Mouse (Mus musculus) layer of hippocampus, adult 9-11 months (tissue): ENCODE data around the gene Bbs7.
"Not testable (repeated sequence)": the region's sequence is repeated elsewhere in the genome, so short reads cannot be mapped to it uniquely, and the experiment has no call there.

Experiments
- DNase-seq: peaks from one replicate; pipeline ENCODE4 v3.0.0; 2022

Gene Bbs7

DNA sequence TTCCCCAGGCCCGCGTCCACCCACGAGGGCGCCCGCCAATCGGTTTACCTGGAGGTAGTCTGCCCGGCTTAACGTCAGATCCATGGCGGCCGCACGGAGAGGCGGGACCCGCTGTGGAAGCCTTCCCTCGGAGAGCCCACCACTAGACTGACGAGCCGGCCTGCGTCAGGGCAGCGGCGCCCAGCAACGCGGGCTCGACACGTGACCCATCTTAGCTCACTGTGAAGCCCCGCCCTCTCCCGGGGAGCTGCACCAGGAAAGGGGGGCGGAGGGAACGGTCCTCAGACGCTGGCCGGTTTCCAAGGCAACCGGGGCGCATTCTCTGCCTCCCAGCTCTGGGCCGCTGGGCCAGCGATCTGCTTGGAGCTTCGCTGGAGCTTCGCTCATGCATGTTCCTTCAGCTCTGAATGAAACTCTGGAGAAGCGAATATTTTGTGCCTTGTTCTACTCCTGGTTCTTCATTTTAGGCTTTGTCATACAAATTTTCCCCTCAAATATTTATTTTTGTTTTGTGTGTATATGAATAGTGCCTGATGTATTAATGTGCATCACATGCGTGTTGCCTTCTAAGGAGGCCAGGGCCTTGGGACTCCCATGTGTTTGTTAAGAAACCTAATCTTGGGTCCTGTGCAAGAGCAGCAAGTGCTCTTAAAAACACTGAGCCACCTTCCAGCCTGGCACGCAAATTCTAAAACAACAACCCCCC is at the start of gene Bbs7:
Gene Bbs7, minus strand, starts transcription at position 276 of the 706 bp plus-strand sequence.
- peak; percentile 96 for DNase-seq

GRCm38 (mm10) chr3:36645245-36645559 is 31.9 kb upstream of the Bbs7 start:
- not testable (repeated sequence) for DNase-seq

DNA sequence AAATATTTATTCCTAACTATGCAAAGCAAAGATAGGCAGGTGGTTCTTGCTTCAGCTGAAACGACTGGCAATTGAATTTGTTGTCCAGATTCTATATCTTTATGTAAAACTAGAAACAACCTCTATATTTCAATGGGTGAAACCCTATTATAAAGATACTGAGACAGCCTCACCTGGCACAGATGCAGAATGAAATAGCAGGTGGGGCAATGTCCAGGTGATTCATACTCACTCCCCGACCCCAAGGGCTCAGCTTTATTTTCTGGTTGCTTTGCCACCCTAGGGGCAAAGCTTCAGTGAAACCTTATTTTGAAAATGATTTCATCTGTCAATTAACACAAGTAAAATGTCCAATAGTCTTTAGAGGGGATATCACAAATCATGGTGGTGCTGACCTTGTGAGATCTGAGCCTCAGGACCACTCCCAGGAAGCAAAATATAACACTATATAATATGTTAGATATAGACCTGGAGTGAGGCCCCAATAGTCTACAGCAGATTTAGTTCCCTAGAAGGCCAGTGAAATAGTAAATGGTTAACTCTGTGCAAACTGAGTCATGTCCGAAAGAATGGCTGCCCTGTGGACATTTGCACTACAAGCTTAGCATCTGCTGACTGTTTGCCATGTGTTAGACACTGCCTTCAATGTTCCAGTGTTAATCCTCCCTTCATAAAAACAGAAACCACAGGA is 31.4 kb upstream of the Bbs7 start:
- DNase-seq = no peak

DNA sequence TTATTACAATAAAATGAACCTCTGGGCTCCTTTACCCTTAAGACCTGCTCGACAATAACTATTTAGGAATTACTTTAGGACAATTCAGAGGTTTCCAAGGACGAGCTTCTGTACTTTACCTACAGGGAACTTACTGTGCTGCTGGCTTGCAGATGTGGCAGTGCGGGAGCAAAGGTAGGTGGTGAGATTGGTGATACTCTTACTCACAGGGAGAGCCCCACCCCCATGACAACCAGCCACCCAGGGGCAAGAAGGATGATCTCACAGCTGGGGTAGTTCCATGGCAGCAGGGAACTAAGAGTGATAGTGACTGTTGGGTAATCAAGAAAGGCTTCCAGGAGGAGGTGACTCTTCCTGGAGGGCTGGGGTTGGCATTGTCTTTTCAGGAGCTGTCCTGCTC is 30.1 kb upstream of the Bbs7 start:
- no peak for DNase-seq

DNA sequence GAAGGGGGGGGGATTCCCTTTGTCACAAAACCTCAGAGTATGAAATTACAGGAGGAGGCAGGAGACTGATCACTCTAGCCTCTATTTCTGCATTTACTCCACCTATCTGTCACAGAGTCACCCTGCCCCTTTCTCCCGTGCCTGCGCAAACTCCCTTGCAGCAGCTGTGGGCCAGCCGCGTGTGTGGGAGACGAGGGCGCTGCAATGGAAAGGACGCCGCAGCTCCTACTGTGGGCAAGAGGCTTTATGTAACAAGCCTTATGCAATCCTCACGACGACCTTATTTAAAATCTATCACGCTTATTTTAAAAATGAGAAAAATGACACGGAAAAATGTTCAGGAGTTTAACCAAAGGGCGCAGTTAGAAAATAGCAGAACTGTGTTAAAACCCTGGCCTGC is 29.5 kb upstream of the Bbs7 start:
- DNase-seq = peak; percentile 23

DNA sequence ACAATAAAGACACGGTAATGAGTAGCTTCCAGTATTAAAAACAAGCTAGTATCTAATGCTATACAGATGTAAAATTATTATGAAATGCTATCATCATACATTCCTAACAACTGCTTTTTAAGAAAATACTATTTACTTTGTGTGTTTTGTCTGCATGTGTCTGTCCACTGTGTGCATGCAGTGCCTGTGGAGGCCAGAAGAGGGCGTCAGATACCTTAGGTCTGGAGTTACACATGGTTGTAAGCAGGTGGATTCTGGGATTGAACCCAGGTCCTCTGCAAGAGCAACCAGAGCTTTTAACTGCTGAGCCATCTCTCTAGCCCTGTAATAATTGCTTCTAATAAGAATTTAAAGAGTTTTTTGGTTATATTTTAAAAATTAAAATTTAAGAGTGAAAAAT is 27.5 kb upstream of the Bbs7 start:
- DNase-seq = no peak

DNA sequence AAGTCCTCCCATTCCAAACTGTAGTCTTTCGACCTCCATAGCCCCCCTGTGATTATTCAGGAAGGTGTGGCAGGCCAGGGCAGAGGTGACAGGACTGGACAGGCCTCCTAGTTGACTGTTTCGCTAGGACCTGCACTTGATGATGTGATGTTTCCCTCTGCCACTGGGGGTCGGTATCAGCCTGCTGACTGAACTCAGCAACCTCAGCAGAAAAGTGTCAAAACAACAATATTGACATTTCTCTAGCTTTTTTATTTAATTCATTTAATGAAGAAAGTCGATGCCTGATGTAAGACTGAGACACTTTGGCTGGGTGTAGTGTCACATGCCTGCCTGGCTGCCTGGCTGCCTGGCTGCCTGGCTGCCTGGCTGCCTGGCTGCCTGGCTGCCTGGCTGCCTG is 22.2 kb upstream of the Bbs7 start:
- peak; percentile 33 for DNase-seq

GRCm38 (mm10) chr3:36626803-36627202 is 13.5 kb upstream of the Bbs7 start:
- no peak for DNase-seq

- DNase-seq = no peak
Observed at GRCm38 (mm10) chr3:36618181-36618580, 4.9 kb upstream of the Bbs7 start.

- DNase-seq = peak; percentile 8
Observed at GRCm38 (mm10) chr3:36613908-36614255, 605 bp upstream of the Bbs7 start.

GRCm38 (mm10) chr3:36612687-36613086 is 590 bp downstream of the Bbs7 start:
- DNase-seq = no peak

DNA sequence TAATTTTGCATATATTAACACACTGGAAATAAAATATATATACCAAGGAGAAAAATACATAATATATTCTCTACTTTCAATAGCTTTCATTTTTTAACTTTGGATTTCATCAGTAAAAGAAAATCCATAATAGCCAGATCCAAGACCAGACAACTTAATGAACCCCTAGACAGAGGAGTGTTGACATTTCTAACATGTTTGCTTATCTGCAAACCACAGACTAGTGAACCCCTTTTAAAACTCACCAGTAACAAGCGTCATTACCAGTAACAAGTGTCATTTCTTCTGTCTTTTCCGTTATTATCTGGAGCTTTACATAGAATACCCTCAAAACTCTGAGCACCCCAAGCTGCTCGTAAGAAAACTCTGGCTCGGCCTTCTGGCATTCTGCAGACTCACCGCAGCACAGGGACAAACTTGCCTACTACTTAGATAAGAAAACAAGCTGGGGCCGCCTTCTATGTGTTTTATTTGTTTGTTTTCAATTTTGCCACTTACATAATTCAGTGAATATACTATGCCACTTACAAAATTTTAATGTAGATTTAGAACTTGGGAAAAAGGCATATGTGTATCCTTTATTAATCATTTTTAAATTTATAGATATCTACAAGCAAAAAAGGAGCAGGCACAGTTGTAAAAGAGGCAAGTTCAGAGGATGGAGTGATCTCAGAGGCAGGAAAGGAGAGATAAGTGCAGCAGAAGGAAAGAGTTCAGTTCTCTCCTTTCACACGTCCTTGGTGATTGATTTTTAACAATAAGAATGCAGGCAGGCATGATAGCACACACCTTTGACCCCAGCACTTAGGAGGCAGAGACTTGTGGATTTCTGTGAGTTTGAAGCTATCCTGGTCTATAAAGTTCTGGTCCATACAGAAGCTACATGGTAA is 7.1 kb downstream of the Bbs7 start:
- no peak for DNase-seq

- not testable (repeated sequence) for DNase-seq
Observed at GRCm38 (mm10) chr3:36599773-36600172, 13.5 kb downstream of the Bbs7 start.

DNA sequence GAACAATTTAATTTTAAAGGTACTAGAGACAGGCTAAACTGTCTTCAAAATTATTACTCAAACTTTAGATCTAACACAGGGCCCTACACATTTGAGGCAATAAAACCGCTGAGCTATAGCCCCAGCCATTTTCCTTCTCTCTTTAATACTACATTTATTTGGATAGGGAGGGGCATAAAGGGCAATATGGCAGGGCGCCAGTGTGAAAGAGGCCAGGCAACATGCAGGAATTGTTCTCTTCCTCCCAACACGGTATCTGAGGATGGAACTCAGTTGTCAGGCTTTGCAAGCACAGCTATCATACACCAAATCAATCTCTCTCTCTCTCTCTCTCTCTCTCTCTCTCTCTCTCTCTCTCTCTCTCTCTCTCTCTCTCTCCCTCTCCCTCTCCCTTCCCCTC is 14.5 kb downstream of the Bbs7 start:
- DNase-seq = no peak

GRCm38 (mm10) chr3:36571827-36572378 is 41.4 kb downstream of the Bbs7 start, which contains the start of gene Ccna2:
Gene Ccna2, minus strand, starts transcription at chr3:36572150.
- DNase-seq = peak; percentile 98

- no peak for DNase-seq
Observed at GRCm38 (mm10) chr3:36571361-36571826, 41.9 kb downstream of the Bbs7 start.

GRCm38 (mm10) chr3:36569836-36570235 is 43.4 kb downstream of the Bbs7 start:
- DNase-seq = no peak

DNA sequence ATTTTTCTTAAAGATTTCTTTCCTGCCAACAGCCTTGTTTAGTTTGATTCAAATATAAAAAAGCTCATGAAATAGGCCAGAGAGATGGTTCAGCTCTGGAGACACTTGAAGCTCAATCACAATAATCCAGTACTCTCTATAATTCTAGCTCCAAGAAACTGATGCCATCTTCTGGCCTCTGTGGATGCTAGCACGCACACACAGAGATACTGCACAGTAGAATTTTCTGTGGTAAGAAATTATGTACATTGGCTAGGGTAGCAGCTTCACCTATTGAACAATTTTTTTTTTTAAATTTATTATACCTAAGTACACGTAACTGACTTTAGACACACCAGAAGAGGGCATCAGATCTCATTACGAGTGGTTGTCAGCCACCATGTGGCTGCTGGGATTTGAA is 49.6 kb downstream of the Bbs7 start:
- DNase-seq = no peak

DNA sequence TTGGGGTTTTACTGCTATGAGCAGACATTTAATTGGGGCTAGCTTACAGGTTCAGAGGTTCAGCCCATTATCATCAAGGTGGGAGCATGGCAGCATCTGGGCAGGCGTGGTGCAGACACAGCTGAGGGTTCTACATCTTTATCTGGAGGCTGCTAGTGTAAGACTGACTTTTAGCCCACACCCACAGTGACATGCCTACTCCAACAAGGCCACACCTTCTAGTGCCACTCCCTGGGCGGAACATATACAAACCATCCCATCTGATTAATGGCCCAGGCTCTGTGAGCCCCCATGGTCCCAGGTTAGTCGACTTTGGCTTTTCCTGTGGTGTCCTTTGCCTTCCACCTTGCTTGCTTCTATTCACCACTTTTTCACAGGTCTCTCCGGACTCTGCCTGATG is 53.7 kb downstream of the Bbs7 start:
- DNase-seq = no peak

- DNase-seq = no peak
Observed at GRCm38 (mm10) chr3:36557601-36558000, 55.7 kb downstream of the Bbs7 start.

GRCm38 (mm10) chr3:36552406-36553047 is 60.8 kb downstream of the Bbs7 start, which contains the start of gene Exosc9:
Gene Exosc9, plus strand, starts transcription at chr3:36552606.
- peak; percentile 92 for DNase-seq

GRCm38 (mm10) chr3:36551851-36552384 is 61.4 kb downstream of the Bbs7 start:
- peak; percentile 35 for DNase-seq
